8 mouse cellular contexts compared by ENCODE assay signal in genomic region chr16:32815160-32815605, GRCm38 (mm10). TPM values are rescaled to one million over a fixed set of nuclear protein-coding genes. Genes with fewer than 3 reads are reported as not detected.
DNase-seq lines count a peak whose midpoint lies in the region; ATAC-seq lines count a peak whose summit lies in the region.

No protein-coding gene starts in this region.

- peaks cover 27% of the 10 kb centered on the region for H3K4me1 ChIP-seq in megakaryocyte, embryonic 14.5 days
- H3K4me1 ChIP-seq in midbrain, embryonic 12.5 days: peaks cover 11% of the 10 kb centered on the region

- 14% methylated on average over 6 of the region's 6 CpGs for whole genome bisulfite sequencing in midbrain, embryonic 12.5 days

- DNase-seq in gastrocnemius, postnatal 10 days: peak; percentile 51
- peak; percentile 73 for DNase-seq in kidney, adult 9 months
- no peak for DNase-seq in right cerebral cortex, postnatal 4 days
- DNase-seq in right cerebral cortex, adult 2 months (ENCODE audit: low spot score in 2 of 2): no peak
- no peak for DNase-seq in left cerebral cortex, adult 18-20 months (ENCODE audit: low spot score in 2 of 2)

- H3K4me2 ChIP-seq in midbrain, embryonic 12.5 days (replicated peaks): peak overlapping the region; percentile 52

- no peaks in the 10 kb centered on the region for H3K9me3 ChIP-seq in megakaryocyte, embryonic 14.5 days
- no peaks in the 10 kb centered on the region for H3K9me3 ChIP-seq in midbrain, embryonic 12.5 days

- H3K4me3 ChIP-seq in megakaryocyte, embryonic 14.5 days (replicated peaks): peak overlapping the region; percentile 14
- peak overlapping the region; percentile 29; the same call in 1 of the 2 replicates for H3K4me3 ChIP-seq in midbrain, embryonic 12.5 days

- no peaks in the 10 kb centered on the region for H3K36me3 ChIP-seq in megakaryocyte, embryonic 14.5 days (replicated peaks; ENCODE audit: low read length)
- no peaks in the 10 kb centered on the region for H3K36me3 ChIP-seq in midbrain, embryonic 12.5 days

- peaks cover 30% of the 10 kb centered on the region for H3K27me3 ChIP-seq in megakaryocyte, embryonic 14.5 days (replicated peaks)
- peaks cover 7% of the 10 kb centered on the region; the same call in 1 of the 2 replicates for H3K27me3 ChIP-seq in midbrain, embryonic 12.5 days

- peak overlapping the region; percentile 28; the same call in 1 of the 2 replicates for H3K9ac ChIP-seq in midbrain, embryonic 12.5 days (replicated peaks)

- ATAC-seq in megakaryocyte, adult 5-6 weeks (ENCODE audit: poor library complexity, severe bottlenecking): no peak
- no peak for ATAC-seq in midbrain, embryonic 12.5 days (ENCODE audit: low FRiP score, low read depth)

- H3K27ac ChIP-seq in midbrain, embryonic 12.5 days (replicated peaks): no peak overlapping the region

RNA-seq across cellular contexts. Expression of gene Smbd1, which starts 4.9 kb away (rescaled TPM):
- polyA plus RNA-seq in megakaryocyte, embryonic 14.5 days (2012; ENCODE audit: insufficient read depth, low replicate concordance): not detected in 2 replicates
- total RNA-seq in megakaryocyte, adult 5-6 weeks (2015): not detected in 2 replicates
- total RNA-seq in megakaryocyte, adult 5-6 weeks (2017): not detected in 2 replicates
- not detected for total RNA-seq in gastrocnemius, postnatal 10 days (2021)
- not detected in 2 replicates for polyA plus RNA-seq in midbrain, embryonic 12.5 days (2016; fragmentation: Nextera tagmentation; extraction: Ambion mirVana)
- not detected for total RNA-seq in left cerebral cortex, adult 18-20 months (2021)

RNA-seq across cellular contexts. Expression of gene Muc20, which starts 17.9 kb away (rescaled TPM):
- not detected in 2 replicates for polyA plus RNA-seq in megakaryocyte, embryonic 14.5 days (2012; ENCODE audit: insufficient read depth, low replicate concordance)
- 0.87 and 2.0 TPM in 2 replicates for total RNA-seq in megakaryocyte, adult 5-6 weeks (2015)
- total RNA-seq in megakaryocyte, adult 5-6 weeks (2017): 0.29 TPM in 1 of 2 replicates, not detected in the other
- total RNA-seq in gastrocnemius, postnatal 10 days (2021): under 1 TPM; 0.21 to 0.41 TPM
- polyA plus RNA-seq in midbrain, embryonic 12.5 days (2016; fragmentation: Nextera tagmentation; extraction: Ambion mirVana): not detected in 2 replicates
- not detected for total RNA-seq in left cerebral cortex, adult 18-20 months (2021)

Comparison
In these comparisons a context has a peak if more than half of its experiments do, and no peak if none do; other contexts are left out.
1. DNase-seq: peak in gastrocnemius, postnatal 10 days (single experiment) and kidney, adult 9 months (single experiment); none in right cerebral cortex, postnatal 4 days (single experiment), right cerebral cortex, adult 2 months (0 of 2) and left cerebral cortex, adult 18-20 months (0 of 2).